Mouse (Mus musculus): Measurements from ENCODE around the gene Tedc2.
A peak's percentile ranks its signal among the peaks of the same experiment; 100 is the strongest.

Tedc2 gene

DNA sequence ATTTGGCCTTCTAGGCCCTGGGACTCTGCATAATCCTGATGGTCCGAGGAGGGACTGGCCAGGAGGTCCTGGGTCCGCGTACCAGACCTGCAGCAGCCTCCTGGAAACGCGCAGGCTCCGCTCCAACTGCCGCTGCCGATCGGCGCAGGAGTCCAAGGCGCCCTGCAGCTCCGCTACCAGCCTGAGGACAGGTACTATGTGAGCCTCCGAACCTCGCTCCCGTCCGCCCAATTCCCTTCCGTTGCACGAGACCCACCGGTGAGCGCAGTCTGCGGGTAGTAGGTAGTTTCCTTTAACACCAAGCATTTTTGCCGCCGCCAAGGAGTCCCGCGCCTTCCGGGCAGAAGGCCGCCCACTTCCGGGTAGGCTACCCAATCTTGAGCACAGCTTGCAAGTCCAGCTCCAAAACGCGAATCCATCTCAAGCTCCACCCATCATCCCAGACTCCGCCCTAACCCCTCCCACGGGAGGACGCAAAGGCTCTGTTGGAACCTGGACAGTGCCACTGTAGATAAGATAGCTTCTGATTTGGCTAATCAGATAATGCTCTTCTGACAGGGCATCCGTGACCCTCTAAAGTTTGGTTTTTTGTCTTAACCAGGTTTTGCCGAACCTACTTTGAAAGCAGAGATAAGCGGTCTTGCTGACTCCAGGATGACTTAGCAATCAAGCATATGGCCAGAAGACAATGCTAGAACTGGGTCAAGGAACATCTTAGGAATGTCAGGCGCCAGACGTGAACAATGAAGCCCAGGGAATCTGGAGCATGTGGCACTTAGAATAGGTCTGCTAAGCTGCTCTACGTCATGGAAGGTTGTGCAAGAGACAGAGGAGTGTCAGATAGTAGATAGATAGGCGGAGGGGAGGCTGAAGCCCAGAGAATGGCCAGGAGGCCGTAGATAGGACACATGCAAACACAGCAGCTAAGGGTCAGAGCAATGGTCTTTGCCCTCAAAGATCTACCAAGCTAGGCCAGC lies at the start of gene Tedc2:
TSS of gene Tedc2 (minus strand) at position 417 of the 977 bp plus-strand sequence.
- peak; percentile 92 for DNase-seq (ENCODE audit: low spot score)

GRCm38 (mm10) chr17:24267133-24267532 lies 46.5 kb upstream of the Tedc2 start:
- no peak for DNase-seq (ENCODE audit: low spot score)

DNA sequence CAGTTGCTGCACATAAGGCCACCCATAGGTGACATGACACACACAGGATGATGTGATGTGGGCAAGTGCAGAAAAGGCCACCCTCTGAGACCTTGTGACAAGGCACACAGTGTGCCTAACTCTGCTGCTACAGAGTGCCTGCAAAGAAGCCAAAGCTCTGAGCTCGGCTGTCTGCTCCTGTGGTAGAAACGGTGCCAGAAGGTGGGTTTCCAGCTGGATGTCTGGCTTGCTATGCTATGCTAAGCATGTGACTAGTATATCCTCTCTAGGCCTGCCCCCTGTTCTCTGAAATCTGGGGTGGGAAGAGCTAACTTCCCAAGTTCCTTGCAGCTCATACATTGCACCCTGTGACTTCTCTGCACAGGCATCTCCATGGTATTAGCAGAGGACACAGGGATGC lies 44.1 kb upstream of the Tedc2 start:
- no peak for DNase-seq (ENCODE audit: low spot score)

GRCm38 (mm10) chr17:24260516-24260915 lies 39.9 kb upstream of the Tedc2 start:
- DNase-seq (ENCODE audit: low spot score) = no peak

DNA sequence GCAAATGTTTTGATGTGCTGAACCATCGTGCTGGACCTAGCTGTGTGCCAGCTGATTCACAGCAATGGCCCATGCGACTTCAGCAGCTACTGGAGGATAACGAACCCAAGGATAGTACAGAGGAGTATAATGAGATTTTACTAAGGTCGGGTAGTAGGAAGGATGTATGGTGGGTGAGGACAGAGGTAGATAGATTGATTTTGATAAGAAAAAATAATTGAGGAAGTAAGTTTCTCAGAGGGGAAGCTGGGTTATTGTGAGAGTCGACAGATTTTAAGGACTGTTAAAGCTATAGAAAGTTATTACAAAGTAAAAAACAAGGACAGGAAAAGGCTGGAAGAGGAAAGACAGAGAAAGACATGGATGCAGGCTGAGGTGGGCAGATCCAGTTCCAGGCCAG lies 39.1 kb upstream of the Tedc2 start:
- DNase-seq (ENCODE audit: low spot score) = no peak

GRCm38 (mm10) chr17:24258981-24259380 lies 38.3 kb upstream of the Tedc2 start:
- DNase-seq (ENCODE audit: low spot score) = no peak

DNA sequence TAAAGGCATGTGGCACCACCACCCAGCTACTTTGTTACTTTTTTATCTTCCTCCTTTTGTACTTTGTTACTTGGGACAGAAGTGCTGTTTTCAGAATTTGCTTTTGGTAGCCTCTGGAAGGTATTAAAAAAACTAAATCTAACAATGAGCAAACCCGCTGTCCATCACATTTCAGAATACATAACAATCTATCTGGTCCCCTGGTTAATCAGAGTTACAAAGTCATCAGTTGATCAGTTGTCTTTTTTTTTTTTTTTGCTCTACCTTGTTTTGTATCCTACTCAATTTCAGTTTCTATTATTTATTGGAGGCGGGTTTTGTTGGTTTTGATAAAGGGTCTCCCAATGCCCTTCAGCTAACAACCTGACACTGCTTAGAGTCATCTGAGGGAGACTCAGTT lies 31.7 kb upstream of the Tedc2 start:
- DNase-seq (ENCODE audit: low spot score) = no peak

DNA sequence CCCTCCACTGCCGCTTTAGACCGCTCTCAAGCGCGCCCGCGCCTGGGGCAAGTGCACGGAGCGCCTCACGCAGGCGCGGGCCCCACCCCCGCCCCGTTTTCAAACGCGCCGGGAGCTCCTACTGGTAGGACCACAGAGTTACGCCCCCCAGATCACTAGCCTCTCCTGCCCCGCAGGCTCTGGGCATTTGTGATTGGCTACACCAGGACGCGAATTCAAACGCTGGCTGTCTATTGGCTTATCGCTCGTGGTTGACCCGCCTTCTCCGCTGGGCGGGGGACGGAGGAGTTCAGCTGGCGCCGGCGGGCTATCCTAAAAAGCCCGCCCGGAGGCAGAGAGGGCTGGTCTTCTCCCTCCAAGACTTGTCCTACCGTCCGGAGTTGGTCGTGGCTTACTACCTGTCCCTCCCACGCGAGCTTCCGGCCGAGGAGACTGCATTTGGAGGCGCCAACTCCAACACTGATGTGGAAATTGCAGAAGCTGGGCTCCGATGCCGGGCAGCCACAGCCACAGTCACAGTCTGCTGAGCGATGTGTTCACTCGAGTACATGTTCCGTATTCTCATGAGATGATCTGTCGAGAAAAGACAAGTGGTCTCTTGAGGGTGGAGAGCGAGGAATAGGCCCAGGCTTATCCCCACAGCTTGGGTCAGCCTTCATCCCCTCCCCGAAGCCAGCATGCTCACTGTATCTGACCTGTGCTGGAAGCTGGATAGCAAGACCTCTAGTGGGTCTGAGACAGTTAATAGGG lies 30.8 kb upstream of the Tedc2 start, which contains the start of gene Ccnf:
TSS of gene Ccnf (minus strand) at position 165 of the 750 bp plus-strand sequence.
- DNase-seq (ENCODE audit: low spot score) = peak; percentile 93

- no peak for DNase-seq (ENCODE audit: low spot score)
Observed at GRCm38 (mm10) chr17:24250988-24251319, 30.3 kb upstream of the Tedc2 start.

DNA sequence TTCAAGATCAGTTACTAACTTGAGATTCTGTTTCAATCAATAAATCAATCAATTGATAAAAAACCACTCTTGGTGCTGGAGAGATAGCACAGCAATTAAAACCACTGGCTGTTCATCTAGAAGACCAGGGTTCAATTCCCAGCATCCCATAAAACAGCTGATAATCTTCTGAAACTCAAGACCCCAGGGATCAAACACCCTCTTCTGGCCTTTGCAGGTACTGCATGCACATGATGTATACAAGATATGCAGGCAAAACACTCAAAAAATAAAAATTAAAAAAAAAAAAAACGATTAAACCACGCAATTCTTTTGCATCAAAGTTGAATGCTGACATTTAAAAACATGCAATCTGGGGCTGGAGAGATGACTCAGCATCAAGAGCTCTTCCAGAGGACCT lies 28.0 kb upstream of the Tedc2 start:
- DNase-seq (ENCODE audit: low spot score) = no peak

DNA sequence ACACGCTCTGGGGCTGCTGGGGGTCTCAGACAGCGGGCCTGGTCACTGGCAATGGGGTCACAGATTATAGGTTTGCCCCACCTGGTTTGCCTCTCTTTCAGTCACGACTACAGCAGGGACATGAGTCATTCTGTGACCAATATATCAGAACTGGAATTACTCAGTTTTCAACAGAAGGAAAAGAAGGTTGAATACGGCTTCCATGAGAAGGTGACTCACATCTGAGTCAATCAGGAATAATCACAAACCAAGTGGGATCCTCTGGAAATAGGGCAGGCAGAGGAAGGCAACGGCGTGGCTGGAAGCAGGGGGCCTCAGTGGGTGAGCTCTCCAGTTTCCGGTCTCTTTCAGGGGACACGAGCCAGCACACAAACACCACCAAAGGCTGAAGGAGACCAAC lies 23.4 kb upstream of the Tedc2 start:
- no peak for DNase-seq (ENCODE audit: low spot score)

DNA sequence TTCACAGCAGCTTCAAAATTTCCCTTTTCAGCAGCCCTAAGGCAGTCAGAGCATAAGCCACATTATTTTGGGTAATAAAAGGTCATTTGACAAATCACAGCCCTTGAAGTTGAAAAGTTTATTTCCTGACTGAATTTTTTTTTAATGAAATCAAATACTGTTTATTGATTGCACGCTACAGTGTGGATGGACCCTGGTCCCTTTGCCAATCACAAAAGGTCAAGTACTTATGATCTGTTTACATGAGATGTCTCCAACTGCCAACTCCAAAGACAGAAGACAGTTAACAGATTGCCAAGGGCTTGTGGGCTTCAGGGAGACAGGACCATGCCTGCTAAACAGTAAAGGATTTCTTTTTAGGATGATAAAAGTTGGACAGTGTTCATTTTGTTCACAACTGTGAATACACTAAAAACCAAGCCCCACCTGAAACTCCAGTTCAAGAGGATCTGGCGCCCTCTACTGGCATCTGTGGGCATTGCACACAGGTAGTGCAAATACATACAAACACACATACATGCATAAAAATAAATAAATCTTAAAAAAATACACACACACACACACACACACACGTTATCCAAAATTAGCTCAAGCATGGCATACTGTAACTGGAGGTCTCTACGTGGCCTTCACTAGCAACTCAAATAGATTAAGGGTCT lies 22.8 kb upstream of the Tedc2 start:
- DNase-seq (ENCODE audit: low spot score) = no peak

DNA sequence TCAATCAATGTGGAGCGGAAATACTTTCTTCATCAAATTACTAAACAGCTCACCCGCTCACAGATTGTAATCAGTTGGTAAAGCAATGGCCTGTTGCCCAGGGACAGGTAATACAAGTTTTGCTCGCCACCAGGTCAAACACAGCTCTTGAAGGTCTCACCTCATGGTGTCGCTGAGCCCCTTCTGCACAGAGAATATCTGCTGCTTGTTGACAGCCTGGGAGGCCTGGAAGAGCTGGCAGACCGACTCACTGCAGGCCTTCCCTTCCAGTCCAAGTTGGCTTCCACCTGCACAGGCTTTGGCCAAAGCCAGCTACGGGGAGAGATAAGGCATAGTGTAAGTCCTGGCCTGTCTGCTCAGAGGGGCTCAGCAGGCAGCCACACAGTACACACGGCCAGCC lies 16.3 kb upstream of the Tedc2 start:
- DNase-seq (ENCODE audit: low spot score) = no peak

DNA sequence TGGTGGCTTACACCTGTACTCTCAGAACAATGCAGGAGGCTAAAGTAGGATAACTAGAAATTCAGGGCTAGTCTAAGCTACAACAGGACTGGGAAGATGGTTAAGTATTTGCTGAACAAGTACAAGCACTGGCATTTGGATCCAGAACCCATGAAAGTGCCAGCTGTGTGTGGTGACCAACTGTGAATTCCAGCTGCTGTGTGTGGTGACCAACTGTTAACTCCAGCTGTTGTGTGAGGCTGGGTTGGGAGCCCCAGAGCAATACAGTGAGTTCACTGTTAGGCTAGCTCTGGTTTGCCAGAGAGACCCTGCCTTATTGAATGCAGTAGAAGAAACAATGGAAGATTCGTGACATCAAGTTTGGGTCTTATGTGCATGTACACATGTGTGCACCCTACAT lies 15.8 kb upstream of the Tedc2 start:
- DNase-seq (ENCODE audit: low spot score) = no peak

DNA sequence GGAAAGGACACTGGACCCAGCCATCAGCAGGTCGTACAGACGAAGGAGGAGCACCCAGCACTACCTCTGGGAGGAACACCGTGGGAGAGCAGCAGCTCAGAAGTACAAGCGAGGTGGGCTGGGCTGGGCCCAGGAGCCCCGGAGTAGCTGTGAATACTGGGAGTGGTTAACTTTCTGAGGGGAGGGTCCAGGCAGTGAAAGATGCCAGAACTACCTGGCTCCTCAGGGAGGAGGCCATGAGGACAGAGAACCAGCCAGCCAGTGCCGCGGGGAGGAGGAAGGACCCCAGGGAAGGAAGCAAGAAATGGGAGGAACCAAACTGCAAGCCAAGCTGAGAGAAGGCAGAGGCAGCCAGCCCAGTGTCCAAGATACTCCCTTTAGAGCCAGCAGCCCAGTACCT lies 7.3 kb upstream of the Tedc2 start:
- no peak for DNase-seq (ENCODE audit: low spot score)

DNA sequence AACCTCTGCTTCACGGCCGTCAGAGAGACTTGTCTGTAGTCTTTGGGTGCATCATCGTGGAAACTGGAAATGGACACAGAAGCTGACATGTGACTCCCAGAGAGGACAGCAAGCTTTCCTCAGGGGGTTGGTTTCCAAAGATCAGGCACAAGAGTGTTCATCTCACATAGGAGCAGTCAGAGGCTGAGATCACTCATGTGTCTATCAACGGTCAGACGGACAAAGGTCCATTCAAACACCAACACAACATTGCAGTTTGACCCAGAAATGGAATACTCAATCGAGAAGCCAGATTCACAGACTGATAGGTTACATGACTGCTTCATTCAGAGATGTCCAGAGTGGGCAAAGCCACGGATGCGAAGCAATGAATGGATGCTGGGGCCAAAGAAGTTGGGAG lies 6.1 kb upstream of the Tedc2 start:
- DNase-seq (ENCODE audit: low spot score) = no peak

GRCm38 (mm10) chr17:24225851-24226250 lies 5.2 kb upstream of the Tedc2 start:
- no peak for DNase-seq (ENCODE audit: low spot score)

GRCm38 (mm10) chr17:24224741-24225140 lies 4.1 kb upstream of the Tedc2 start:
- DNase-seq (ENCODE audit: low spot score) = no peak

GRCm38 (mm10) chr17:24223513-24223912 lies 2.9 kb upstream of the Tedc2 start:
- no peak for DNase-seq (ENCODE audit: low spot score)

- DNase-seq (ENCODE audit: low spot score) = no peak
Observed at GRCm38 (mm10) chr17:24222653-24223052, 2.0 kb upstream of the Tedc2 start.

DNA sequence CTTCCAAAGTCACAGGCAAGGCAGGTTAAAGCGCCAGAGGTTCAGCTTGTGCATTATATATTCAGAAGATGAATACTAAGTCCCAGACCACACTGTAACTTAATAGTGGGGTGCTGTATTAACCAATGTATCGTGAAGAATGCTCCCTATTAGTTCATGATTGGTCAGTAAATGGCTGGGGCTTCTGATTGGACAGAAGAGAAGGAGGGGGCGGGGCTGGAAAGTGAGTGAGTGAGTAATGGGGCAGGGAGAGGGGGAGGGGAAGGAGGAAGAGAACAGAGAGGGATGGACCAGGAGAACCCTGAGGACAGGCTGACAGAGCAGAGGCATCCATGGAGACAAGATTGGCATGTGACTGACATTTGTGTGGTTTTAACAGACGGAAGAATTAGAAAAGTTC lies 3.8 kb downstream of the Tedc2 start:
- DNase-seq (ENCODE audit: low spot score) = no peak

GRCm38 (mm10) chr17:24213186-24213585 lies 7.5 kb downstream of the Tedc2 start:
- DNase-seq (ENCODE audit: low spot score) = no peak
